Mouse (Mus musculus) heart, adult 9 months (tissue): ENCODE measurements around the gene Ckap4.
"Not testable (repeated sequence)": the region's sequence is repeated elsewhere in the genome, so short reads cannot be mapped to it uniquely, and the experiment has no call there.

Experiments
- DNase-seq, 2 experiments: peaks; one replicate each; pipeline ENCODE4 v3.0.0; 2022; ENCODE audit warnings: low spot score in 2 of 2

The Ckap4 gene

DNA sequence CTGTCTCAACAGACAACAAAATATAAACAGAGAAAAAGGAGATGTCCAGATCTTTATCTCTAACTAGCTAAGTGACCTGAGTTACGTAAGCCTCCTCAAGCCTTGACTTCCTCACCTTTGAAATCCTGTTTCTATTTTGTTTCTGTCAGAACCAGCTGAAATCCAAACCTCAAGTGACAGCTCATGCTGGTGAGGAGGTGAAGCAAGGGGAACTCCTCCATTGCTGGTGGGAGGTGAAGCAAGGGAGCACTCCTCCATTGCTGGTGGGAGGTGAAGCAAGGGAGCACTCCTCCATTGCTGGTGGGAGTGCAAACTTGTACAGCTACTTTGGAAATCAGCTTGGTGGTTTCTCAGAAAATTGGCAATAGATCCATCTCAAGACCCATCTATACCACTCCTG lies 25.3 kb downstream of the Ckap4 start:
- DNase-seq, result no peak

GRCm38 (mm10) chr10:84498867-84499266 lies 35.0 kb downstream of the Ckap4 start:
- DNase-seq, result no peak

- no peak for DNase-seq
Observed at GRCm38 (mm10) chr10:84496805-84497204, 37.1 kb downstream of the Ckap4 start.

DNA sequence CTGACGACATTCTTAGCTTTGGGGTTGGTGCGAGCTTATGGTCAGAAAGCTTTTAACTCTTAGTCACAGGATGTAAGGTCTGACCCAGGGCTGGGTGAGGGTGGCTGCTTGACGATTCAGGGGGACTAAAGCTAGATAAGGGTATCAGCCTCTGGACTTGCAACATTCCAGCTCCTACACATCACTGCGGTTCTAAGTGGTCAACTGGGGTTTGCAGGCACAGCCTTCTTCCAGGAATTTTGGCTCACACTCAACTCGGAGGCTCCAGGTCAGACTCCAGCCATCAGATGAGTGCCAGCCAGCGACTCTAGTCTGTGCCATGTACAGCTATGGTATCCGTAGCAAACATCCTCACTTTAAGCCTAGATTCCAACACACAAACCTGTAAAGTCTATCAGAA lies 39.4 kb downstream of the Ckap4 start:
- DNase-seq, result no peak

- no peak for DNase-seq
Observed at GRCm38 (mm10) chr10:84490115-84490514, 43.7 kb downstream of the Ckap4 start.

- peak; percentile 24 to 34 for DNase-seq
Observed at GRCm38 (mm10) chr10:84488315-84488714, 45.5 kb downstream of the Ckap4 start.

DNA sequence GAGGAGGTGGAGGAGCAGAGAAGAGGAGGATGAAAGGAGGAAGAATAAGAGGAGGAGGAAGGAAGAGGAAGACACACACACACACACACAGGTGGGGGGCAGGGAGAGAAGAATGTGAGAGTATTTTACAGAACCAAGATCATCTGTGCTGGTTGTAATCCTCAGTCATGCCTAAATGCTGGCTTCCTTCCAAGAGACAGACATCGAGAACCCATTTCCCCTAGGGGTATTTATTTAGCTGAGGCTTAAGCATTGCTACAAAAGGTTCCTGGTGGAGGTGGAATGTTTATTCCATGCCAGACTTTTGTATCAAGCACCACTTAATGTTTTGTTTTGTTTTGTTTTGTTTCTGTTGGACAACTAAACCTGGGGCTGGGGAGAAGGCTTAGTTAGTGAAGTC lies 49.2 kb downstream of the Ckap4 start:
- DNase-seq, result no peak

DNA sequence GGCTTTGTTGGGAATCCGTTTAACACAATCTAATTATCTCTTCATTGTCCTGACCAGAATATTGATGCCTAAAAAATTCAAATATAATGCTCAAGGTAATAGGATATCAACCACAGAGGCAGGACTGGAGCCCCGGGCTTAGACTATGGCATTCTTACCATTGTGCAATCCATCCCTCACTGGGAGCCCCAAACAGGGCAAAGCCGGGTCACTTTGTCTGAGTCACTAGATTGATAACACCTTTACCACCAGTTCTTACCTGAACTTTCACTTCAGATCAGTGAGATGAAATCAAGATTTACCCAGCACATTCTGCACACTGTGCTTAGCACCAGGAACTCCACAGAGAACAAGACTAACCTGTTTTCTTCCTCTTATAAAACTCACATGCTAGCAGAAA lies 50.3 kb downstream of the Ckap4 start:
- no peak for DNase-seq

- no peak for DNase-seq
Observed at GRCm38 (mm10) chr10:84483069-84483468, 50.8 kb downstream of the Ckap4 start.

GRCm38 (mm10) chr10:84482418-84482817 lies 51.4 kb downstream of the Ckap4 start:
- DNase-seq, result not testable (repeated sequence)

- DNase-seq, result no peak
Observed at GRCm38 (mm10) chr10:84481327-84481671, 52.6 kb downstream of the Ckap4 start.

- DNase-seq, result peak; percentile 43 to 67
Observed at GRCm38 (mm10) chr10:84480667-84481326, 53.1 kb downstream of the Ckap4 start.

GRCm38 (mm10) chr10:84480146-84480545 lies 53.7 kb downstream of the Ckap4 start:
- no peak for DNase-seq

DNA sequence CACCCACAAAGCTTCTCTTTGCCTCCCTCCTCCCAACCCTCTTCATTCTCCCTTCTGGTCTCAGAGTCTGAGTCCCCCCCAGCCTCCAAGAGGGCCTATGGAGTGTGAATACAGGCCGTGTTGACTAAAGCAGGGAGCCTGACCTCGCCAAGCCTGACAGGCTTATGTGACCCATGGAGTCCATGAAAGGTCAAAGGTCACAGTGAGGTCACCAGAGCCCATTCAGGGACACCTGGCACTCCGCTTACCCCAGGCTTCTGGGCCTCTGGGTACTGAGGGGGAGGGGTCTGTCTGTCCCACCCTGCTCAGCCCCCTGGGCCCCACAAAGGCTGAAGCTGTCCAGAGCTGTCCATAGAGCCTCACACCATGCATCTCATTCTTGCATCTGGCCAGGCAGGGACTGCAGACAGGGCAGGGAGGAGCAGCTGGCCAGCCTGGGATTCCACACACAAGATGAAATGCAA lies 56.2 kb downstream of the Ckap4 start:
- DNase-seq, result no peak

DNA sequence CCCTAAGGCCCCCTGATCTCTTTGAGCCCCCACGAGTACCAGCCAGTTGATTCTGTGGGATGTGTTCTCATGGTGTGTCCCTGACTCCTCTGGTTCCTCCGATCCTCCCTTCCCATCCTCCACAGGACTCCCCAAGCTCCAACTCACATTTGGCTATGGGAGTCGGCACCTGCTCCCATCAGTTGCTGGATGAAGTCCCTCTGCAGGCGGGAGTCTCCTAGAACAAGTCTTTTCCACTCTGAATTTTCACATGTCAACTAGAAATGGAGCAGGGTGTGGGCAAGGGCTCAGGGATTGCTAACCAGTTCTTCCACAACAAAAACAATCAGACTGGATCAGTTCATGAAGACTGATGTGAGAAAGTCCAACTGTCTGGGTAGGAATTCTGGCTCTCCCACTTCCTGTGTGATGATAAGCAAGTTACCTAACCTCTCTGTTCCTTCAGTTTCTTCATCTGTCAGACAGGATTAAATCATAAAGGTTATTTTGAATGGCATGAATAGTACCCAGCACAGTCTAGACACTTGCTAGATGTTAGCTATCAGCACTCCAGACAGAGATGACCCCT lies 56.7 kb downstream of the Ckap4 start:
- DNase-seq, result no peak
